Mouse (Mus musculus): ENCODE measurements around the gene Rtca.

DNA sequence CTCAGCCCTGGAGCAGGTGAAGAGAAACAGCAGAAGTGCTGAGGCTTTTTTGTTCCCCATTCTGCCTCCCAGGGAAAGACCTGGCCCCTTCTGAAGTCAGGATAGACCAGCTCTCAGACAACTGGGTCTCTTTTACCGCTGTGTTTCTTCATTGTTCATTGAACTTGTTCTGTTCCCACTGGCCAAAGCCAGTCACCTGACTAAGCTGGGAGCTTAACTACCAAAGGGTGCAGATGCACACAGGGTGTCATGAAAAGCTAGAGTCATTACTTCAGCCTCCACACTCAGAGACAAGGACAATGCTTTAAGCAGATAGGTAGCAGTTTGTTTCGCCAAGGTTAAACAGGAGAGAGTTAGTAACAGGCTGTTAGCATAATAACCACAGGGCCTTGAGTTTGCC, 34.1 kb upstream of the Rtca start:
- TF ChIP-seq EP300 (IDR thresholded peaks at IDR 0.05; ENCODE audit: low read depth) (no peak), CTCF (IDR thresholded peaks at IDR 0.05; ENCODE audit: low read depth) (no peak)
